Mouse (Mus musculus): ENCODE measurements around the gene Aldh1a3. TPM values are rescaled to one million over a fixed set of nuclear protein-coding genes. Genes with fewer than 3 reads are reported as not detected.

Gene Aldh1a3
- polyA plus RNA-seq, 1 experiment from 2014 or later = 2.9 TPM

- no peak overlapping the region for H3K4me2 ChIP-seq
- no peak for ATAC-seq (replicated peaks; ENCODE audit: low FRiP score)
- WGBS = 33% methylated on average over 11 of the region's 11 CpGs
Measured at GRCm38 (mm10) chr7:66405541-66405940, 21.8 kb downstream of the Aldh1a3 start.

GRCm38 (mm10) chr7:66404802-66405201 lies 22.5 kb downstream of the Aldh1a3 start:
- H3K36me3 ChIP-seq (ENCODE audit: control insufficient read depth, insufficient read depth, low read length) = no peaks in the 10 kb centered on the region
- DNase-seq (ENCODE audit: low spot score) (no peak), ATAC-seq (replicated peaks; ENCODE audit: low FRiP score) (no peak)
- H3K4me3 ChIP-seq (ENCODE audit: low read depth, low read length) = no peak overlapping the region
- no peak overlapping the region for H3K4me2 ChIP-seq
- WGBS = 55% methylated on average over 4 of the region's 4 CpGs
- H3K9ac ChIP-seq (ENCODE audit: low read depth, low read length) = no peak overlapping the region
- H3K4me1 ChIP-seq (replicated peaks; ENCODE audit: control insufficient read depth, insufficient read depth, low read length) = no peaks in the 10 kb centered on the region; the same call in 1 of the 2 replicates
- no peaks in the 10 kb centered on the region for H3K27me3 ChIP-seq (replicated peaks; ENCODE audit: control insufficient read depth, insufficient read depth, low read length)
- H3K27ac ChIP-seq (ENCODE audit: low read depth, low read length) = no peak overlapping the region
- no peaks in the 10 kb centered on the region for H3K9me3 ChIP-seq (ENCODE audit: control insufficient read depth, low read length)

More at GRCm38 (mm10) chr7:66405541-66405940, 21.8 kb downstream of the Aldh1a3 start:
- no peaks in the 10 kb centered on the region for H3K27me3 ChIP-seq (replicated peaks; ENCODE audit: control insufficient read depth, insufficient read depth, low read length)
- no peaks in the 10 kb centered on the region for H3K36me3 ChIP-seq (ENCODE audit: control insufficient read depth, insufficient read depth, low read length)
- DNase-seq (ENCODE audit: low spot score) = no peak
- no peak overlapping the region for H3K4me3 ChIP-seq (ENCODE audit: low read depth, low read length)
- no peaks in the 10 kb centered on the region; the same call in 1 of the 2 replicates for H3K4me1 ChIP-seq (replicated peaks; ENCODE audit: control insufficient read depth, insufficient read depth, low read length)
- H3K9ac ChIP-seq (ENCODE audit: low read depth, low read length) = no peak overlapping the region
- no peaks in the 10 kb centered on the region for H3K9me3 ChIP-seq (ENCODE audit: control insufficient read depth, low read length)
- H3K27ac ChIP-seq (ENCODE audit: low read depth, low read length) = no peak overlapping the region

GRCm38 (mm10) chr7:66404141-66404540 lies 23.2 kb downstream of the Aldh1a3 start:
- no peak overlapping the region for H3K4me3 ChIP-seq (ENCODE audit: low read depth, low read length)
- no peak for DNase-seq (ENCODE audit: low spot score)
- WGBS = 52% methylated on average over 10 of the region's 10 CpGs
- H3K27me3 ChIP-seq (replicated peaks; ENCODE audit: control insufficient read depth, insufficient read depth, low read length) = no peaks in the 10 kb centered on the region
- H3K27ac ChIP-seq (ENCODE audit: low read depth, low read length) = no peak overlapping the region
- no peak overlapping the region for H3K9ac ChIP-seq (ENCODE audit: low read depth, low read length)
- no peak overlapping the region for H3K4me2 ChIP-seq
- no peaks in the 10 kb centered on the region for H3K36me3 ChIP-seq (ENCODE audit: control insufficient read depth, insufficient read depth, low read length)
- ATAC-seq (replicated peaks; ENCODE audit: low FRiP score) = no peak
- H3K9me3 ChIP-seq (ENCODE audit: control insufficient read depth, low read length) = no peaks in the 10 kb centered on the region
- no peaks in the 10 kb centered on the region; the same call in 1 of the 2 replicates for H3K4me1 ChIP-seq (replicated peaks; ENCODE audit: control insufficient read depth, insufficient read depth, low read length)

- 90% methylated on average over 5 of the region's 5 CpGs for WGBS
- Histone ChIP-seq H3K4me2 (no peak overlapping the region), H3K4me1 (replicated peaks; ENCODE audit: control insufficient read depth, insufficient read depth, low read length) (no peaks in the 10 kb centered on the region; the same call in 1 of the 2 replicates), H3K9me3 (ENCODE audit: control insufficient read depth, low read length) (no peaks in the 10 kb centered on the region), H3K4me3 (ENCODE audit: low read depth, low read length) (no peak overlapping the region), H3K27me3 (replicated peaks; ENCODE audit: control insufficient read depth, insufficient read depth, low read length) (no peaks in the 10 kb centered on the region), H3K27ac (ENCODE audit: low read depth, low read length) (no peak overlapping the region), H3K9ac (ENCODE audit: low read depth, low read length) (no peak overlapping the region), H3K36me3 (ENCODE audit: control insufficient read depth, insufficient read depth, low read length) (no peaks in the 10 kb centered on the region)
- ATAC-seq (replicated peaks; ENCODE audit: low FRiP score) (no peak), DNase-seq (ENCODE audit: low spot score) (no peak)
Measured at GRCm38 (mm10) chr7:66402876-66403275, 24.4 kb downstream of the Aldh1a3 start.

- no peak overlapping the region for H3K4me2 ChIP-seq
- DNase-seq (ENCODE audit: low spot score) (no peak), ATAC-seq (replicated peaks; ENCODE audit: low FRiP score) (no peak)
- H3K36me3 ChIP-seq (ENCODE audit: control insufficient read depth, insufficient read depth, low read length) = no peaks in the 10 kb centered on the region
- no peaks in the 10 kb centered on the region for H3K9me3 ChIP-seq (ENCODE audit: control insufficient read depth, low read length)
- H3K27ac ChIP-seq (ENCODE audit: low read depth, low read length) = no peak overlapping the region
- H3K4me1 ChIP-seq (replicated peaks; ENCODE audit: control insufficient read depth, insufficient read depth, low read length) = no peaks in the 10 kb centered on the region; the same call in 1 of the 2 replicates
- H3K9ac ChIP-seq (ENCODE audit: low read depth, low read length) = no peak overlapping the region
- H3K4me3 ChIP-seq (ENCODE audit: low read depth, low read length) = no peak overlapping the region
- WGBS = 68% methylated on average over 8 of the region's 8 CpGs
- no peaks in the 10 kb centered on the region for H3K27me3 ChIP-seq (replicated peaks; ENCODE audit: control insufficient read depth, insufficient read depth, low read length)
Measured at GRCm38 (mm10) chr7:66401605-66402004, 25.7 kb downstream of the Aldh1a3 start.

GRCm38 (mm10) chr7:66397288-66397687 lies 30.0 kb downstream of the Aldh1a3 start:
- no peak for DNase-seq (ENCODE audit: low spot score)
- no peaks in the 10 kb centered on the region for H3K9me3 ChIP-seq (ENCODE audit: control insufficient read depth, low read length)
- no peak overlapping the region for H3K27ac ChIP-seq (ENCODE audit: low read depth, low read length)
- ATAC-seq (replicated peaks; ENCODE audit: low FRiP score) = no peak
- no peaks in the 10 kb centered on the region for H3K36me3 ChIP-seq (ENCODE audit: control insufficient read depth, insufficient read depth, low read length)
- no peak overlapping the region for H3K4me3 ChIP-seq (ENCODE audit: low read depth, low read length)
- WGBS = 77% methylated on average over 3 of the region's 3 CpGs
- H3K4me1 ChIP-seq (replicated peaks; ENCODE audit: control insufficient read depth, insufficient read depth, low read length) = no peaks in the 10 kb centered on the region
- H3K27me3 ChIP-seq (replicated peaks; ENCODE audit: control insufficient read depth, insufficient read depth, low read length) = no peaks in the 10 kb centered on the region
- H3K9ac ChIP-seq (ENCODE audit: low read depth, low read length) = no peak overlapping the region
- no peak overlapping the region for H3K4me2 ChIP-seq

- ATAC-seq (replicated peaks; ENCODE audit: low FRiP score) = peak; percentile 72
- Histone ChIP-seq H3K4me1 (replicated peaks; ENCODE audit: control insufficient read depth, insufficient read depth, low read length) (peaks cover 6% of the 10 kb centered on the region; the same call in 1 of the 2 replicates), H3K27me3 (replicated peaks; ENCODE audit: control insufficient read depth, insufficient read depth, low read length) (no peaks in the 10 kb centered on the region), H3K9ac (ENCODE audit: low read depth, low read length) (peak overlapping the region; percentile 84), H3K27ac (ENCODE audit: low read depth, low read length) (no peak overlapping the region), H3K36me3 (ENCODE audit: control insufficient read depth, insufficient read depth, low read length) (no peaks in the 10 kb centered on the region), H3K9me3 (ENCODE audit: control insufficient read depth, low read length) (no peaks in the 10 kb centered on the region), H3K4me3 (ENCODE audit: low read depth, low read length) (peak overlapping the region; percentile 69), H3K4me2 (peak overlapping the region; percentile 78)
- WGBS = 19% methylated on average over 28 of the region's 28 CpGs
- peak; percentile 62 for DNase-seq (ENCODE audit: low spot score)
Measured at GRCm38 (mm10) chr7:66388621-66389532, 38.4 kb downstream of the Aldh1a3 start.

GRCm38 (mm10) chr7:66387813-66388521 lies 39.4 kb downstream of the Aldh1a3 start, which contains the start of gene Lrrk1:
Lrrk1 (minus strand) TSS chr7:66388350.
- Histone ChIP-seq H3K4me1 (replicated peaks; ENCODE audit: control insufficient read depth, insufficient read depth, low read length) (peaks cover 6% of the 10 kb centered on the region; the same call in 1 of the 2 replicates), H3K9ac (ENCODE audit: low read depth, low read length) (peak within 1 kb of the TSS; percentile 84), H3K9me3 (ENCODE audit: control insufficient read depth, low read length) (no peaks in the 10 kb centered on the region), H3K27me3 (replicated peaks; ENCODE audit: control insufficient read depth, insufficient read depth, low read length) (no peaks in the 10 kb centered on the region), H3K36me3 (ENCODE audit: control insufficient read depth, insufficient read depth, low read length) (no peaks in the 10 kb centered on the region), H3K27ac (ENCODE audit: low read depth, low read length) (no peak within 1 kb of the TSS), H3K4me2 (peak within 1 kb of the TSS; percentile 78), H3K4me3 (ENCODE audit: low read depth, low read length) (peak within 1 kb of the TSS; percentile 69)
- WGBS = under 1% methylated on average over 69 of the region's 70 CpGs
- DNase-seq (ENCODE audit: low spot score) = peak; percentile 78
- ATAC-seq (replicated peaks; ENCODE audit: low FRiP score) = peak; percentile 76

Measured in liver, embryonic 11.5 days (tissue).